Mouse (Mus musculus): ENCODE measurements at regions not wholly inside any gene's neighbourhood (a gene's known extent, or its start where the extent isn't known, plus 50 kb on each side); places are given as distances from the start of the nearest gene placed in this dataset.

DNA sequence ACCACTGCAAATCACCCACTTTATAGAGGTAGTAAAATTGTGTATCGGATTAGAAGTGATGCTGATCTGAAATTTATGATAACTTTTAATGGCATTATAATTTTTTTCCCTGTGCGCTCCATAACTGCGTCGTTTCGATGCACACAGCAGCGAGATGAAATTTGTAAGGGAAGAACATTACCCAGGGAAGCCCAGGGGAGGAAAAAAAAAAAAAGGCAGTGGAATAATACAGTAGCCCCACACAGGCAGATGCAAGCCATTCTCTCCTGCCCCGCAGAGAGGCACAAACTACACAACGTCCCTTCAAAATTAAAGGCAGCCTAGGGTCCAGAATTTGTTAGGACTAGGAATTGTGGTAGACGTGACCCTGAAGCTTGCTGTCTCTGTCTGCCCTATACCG lies 234.2 kb downstream of the Il20rb start:
- no peak for DNase-seq

All from gastrocnemius, postnatal 25 days (tissue).